Mouse (Mus musculus) frontal cortex, postnatal 36 days (tissue): Measurements from ENCODE around the gene Pde6d.
A peak's percentile ranks its signal among the peaks of the same experiment; 100 is the strongest.
"Not testable (repeated sequence)": the region's sequence is repeated elsewhere in the genome, so short reads cannot be mapped to it uniquely, and the experiment has no call there.

Experiments
- DNase-seq, 2 experiments: peaks; one replicate each; pipeline ENCODE4 v3.0.0; 2022; ENCODE audit warnings: low spot score in 2 of 2

Gene Pde6d

DNA sequence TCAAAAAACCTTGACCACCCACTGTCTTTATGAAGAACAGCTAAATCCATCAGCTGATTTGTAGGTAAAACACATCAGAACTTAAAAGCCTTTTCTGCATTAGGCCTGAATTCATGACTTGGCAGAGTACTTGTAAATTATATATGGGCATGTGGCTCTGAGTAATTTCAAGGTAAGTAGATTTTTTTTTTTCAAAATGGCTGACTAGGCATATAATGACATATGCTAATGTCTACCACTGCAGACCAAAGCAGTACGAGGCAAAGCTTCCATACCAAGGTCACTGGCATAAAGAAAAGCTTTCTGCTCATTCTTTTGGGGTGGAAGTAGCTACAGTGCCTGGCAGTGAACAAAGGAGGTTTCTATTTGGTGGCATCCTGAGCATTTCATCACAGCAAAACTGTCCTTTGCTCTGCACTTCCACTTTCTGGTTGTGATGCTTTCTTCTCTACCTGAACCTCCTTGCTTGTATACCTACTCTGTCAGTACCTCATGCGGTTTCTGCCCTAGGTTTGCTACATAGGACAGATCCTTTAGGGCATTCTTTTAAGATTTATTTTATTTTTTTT is 13.1 kb downstream of the Pde6d start:
- no peak for DNase-seq

DNA sequence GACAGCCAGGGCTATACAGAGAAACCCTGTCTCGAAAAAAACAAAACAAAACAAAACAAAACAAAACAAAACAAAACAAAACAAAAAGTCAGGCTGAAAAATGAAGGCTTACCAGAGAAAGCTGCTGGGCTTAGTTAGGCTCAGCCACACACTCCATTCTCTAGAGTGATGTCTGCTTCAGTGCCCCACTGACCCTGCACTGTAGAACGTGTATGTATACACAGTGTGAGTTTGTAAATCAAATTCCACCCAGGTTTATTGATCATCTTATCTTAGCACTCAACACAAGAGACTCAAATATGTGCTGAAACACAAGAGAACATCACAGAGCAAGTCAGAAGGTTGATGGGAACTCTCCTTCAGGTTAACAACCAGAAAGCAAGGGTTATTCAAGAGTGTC is 14.0 kb downstream of the Pde6d start:
- no peak for DNase-seq

DNA sequence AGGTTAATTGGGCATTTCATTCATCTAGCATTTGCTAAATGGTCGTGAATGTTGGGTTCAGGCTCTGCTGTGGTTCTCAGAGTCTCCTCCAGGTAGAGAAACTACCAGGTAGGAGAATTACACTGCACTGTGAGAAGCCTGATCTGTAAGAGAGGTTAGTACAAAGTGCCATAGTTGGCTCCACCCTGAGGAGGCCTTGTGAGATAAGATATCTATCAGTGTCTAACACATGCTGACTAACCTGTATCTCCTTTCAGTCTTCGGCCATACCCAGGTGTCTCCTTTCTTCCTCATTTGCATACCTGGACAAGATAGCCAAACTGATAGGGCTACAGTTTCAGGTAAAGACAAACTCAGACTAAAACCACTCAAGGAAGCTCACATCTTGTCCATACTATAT is 19.8 kb downstream of the Pde6d start:
- no peak for DNase-seq

DNA sequence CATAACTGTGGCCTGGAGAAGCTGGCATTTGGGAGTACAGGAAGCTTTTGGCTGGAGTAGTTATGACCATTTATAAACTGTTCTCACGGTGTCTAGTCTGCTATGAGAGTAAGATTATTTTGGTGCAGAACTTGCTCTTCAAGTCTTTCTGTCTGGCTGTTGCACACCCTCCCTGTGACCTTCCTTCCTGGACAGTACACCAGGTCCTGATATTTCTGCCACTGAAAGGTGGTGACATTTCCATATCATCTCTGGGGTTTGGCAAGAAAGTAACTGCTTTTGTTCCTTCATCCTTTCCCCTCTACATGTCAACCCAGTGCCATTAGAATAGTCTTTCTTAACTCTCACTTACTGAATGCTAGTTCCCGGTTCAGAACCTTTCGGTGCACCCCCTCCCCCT is 23.2 kb downstream of the Pde6d start:
- no peak for DNase-seq

DNA sequence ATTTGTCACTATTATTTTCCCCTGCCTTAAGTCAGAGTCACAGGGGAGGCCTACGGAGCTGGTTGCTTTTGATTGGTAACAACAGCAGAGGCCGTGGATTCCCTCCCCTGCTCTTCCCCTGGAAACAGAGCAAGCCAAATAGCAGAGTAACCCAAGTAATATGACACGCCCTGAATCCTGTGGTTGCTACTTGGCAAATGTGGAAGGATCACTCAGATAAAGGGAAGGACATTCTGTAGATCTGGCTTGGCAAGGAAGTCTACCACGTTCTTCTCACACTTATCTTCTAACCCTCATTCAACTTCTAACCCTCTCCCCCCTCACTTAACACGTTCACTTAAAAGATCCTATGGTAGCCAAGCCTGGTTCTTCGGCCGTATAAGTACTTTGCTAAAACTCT is 24.6 kb downstream of the Pde6d start:
- no peak for DNase-seq

DNA sequence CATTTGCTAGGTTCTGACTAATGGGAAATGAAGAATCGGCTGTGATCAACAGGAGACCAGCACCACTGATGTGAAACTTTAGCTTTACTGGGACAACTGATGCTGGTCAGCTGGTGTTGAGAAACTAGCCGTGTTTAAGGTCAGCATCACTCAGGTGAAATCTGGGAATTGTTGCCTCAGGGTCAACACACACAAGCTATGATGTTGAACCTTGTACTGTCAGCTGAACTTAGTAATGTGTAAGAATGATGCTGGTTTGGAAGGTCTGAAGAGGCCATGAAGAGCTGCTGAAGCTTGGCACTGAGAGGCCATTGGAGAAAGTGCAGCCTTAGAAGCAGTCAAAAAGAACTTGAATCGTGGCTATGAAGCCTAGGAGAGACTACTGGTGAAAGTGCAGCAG is 26.8 kb downstream of the Pde6d start:
- DNase-seq, result no peak

DNA sequence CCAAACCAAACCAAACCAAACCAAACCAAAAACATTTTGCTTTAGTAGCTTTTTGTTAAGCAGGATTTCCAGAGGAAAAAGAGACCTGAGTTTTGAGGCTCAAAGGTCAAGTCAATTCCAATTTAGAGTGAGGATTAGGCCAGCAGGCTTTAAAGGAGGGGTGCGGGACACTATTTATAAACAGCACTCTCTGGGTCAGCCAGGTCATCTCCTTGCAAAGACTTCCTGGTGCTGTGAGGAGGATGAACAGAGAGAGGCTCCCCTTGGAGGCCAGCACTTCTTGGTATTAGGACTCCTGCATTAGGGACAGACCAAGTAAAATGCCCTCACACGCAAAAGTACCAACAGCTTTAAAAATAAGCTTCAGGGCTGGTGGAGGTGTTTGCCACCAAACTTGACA is 30.6 kb downstream of the Pde6d start:
- no peak for DNase-seq

DNA sequence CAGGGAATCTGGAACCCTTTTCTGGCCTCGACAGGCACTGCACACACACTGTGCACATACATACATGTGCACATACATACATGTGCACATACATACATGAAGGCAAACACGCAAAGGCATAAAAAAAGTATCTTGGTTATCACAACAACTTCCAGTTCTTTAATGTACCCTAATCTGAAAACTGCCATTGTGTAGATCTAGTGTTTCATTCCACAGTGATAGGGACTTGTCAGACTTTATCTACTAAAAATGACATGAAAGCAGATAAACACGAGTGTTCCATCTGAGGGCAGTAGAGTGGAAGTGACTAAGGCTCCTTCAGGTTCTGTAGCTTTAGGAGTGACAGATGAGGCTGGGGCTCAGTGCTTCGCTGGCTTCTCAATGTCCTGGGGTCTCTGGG is 31.1 kb downstream of the Pde6d start:
- no peak for DNase-seq

DNA sequence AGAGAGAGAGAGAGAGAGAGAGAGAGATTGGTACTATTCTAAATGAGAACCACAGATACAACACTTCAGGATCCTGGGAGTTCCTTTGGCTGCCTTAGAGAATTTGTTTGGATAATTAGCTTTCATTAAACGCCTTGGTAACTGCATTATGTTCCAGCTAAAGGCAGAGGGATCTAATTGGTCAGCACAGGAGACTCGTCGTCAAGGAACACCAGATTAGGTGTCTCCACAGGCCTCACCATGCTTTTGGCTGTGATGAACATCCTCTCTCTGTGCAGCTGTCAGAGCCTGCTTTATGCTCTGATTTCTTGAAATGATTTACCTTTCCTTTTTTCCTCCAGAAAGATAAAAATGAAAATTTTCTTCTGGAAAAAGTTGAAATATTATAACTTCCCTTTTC is 35.6 kb downstream of the Pde6d start:
- no peak for DNase-seq

DNA sequence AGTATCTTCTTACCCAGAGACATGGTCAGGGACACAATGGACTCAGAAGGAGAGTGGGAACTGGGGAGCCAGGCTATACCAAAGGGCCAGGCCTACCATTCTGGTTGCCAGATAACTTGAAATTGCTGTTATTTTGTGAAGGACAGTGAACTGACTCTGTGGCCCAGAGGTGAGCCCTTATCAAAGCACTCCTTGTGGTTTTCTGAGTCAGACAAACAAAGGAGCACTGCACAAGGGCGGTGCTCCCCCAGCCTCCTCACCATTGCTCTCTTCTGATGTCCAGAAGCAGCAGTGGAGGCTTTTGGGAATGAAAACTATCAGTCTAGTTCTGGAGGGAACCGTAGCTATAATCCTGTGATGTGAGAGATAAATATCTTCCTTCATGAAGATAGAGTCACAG is 39.8 kb downstream of the Pde6d start:
- no peak for DNase-seq

DNA sequence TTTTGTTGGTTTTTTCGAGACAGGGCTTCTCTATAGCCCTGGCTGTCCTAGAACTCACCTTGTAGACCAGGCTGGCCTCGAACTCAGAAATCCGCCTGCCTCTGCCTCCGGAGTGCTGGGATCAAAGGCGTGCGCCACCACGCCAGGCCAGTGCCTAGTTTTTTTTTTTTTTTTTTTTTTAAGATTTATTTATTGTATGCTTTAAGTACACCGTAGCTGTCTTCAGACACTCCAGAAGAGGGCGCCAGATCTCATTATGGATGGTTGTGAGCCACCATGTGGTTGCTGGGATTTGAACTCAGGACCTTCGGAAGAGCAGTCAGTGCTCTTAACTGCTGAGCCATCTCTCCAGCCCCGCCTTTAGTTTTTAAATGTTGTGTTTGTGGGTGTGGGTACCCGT is 42.8 kb downstream of the Pde6d start:
- not testable (repeated sequence) for DNase-seq

DNA sequence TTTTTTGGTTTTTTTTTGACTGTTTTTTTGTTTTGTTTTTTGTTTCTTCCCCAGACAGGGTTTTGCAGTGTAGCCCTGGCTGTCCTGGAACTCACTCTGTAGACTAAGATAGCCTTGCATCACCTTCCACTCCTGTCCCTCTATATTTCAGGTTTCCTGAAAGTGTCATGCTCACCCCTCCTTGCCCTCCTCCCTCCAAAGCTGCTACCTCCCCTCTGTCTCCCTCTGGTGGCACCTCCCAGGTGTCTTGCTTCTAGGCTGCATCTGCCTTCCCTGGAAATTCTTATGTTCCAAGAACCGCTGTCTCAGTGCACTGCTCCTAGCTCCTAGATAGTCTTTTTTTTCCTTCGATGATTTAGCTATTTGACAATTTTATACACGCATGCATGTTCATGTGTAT is 44.0 kb downstream of the Pde6d start:
- DNase-seq, result no peak

DNA sequence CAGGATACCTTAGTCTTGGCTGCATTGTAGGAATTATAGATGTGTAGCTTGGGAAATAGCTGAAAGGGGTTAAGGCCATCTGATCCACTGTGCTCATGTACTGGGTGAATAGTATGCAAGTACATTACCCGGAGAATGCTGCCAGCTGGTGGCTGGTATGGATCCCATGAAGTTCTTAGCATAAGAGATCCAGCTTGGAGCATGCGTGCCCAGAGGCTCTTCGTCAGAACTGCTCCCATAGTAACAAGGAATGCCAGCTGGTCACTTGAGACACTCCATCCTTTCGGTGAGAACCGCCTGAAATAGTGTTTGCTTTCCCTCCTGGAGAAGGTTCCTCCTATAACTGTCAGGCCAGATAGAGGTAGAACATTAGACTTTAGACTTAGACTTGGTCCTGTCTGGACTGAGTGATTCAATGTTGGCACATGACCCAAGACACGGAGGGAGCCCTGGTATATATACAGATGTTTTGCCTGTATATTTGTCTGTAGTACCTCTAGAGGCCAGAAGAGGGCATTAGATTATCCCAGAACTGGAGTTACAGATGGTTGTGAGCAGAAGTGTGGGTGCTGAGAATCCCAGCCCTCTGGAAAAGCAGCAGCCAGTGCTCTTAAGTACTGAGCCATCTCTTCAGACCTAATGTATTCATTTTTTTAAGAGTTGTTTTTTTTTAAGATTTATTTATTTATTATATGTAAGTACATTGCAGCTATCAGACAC is 48.9 kb downstream of the Pde6d start:
- peak; percentile 26 to 73 for DNase-seq

DNA sequence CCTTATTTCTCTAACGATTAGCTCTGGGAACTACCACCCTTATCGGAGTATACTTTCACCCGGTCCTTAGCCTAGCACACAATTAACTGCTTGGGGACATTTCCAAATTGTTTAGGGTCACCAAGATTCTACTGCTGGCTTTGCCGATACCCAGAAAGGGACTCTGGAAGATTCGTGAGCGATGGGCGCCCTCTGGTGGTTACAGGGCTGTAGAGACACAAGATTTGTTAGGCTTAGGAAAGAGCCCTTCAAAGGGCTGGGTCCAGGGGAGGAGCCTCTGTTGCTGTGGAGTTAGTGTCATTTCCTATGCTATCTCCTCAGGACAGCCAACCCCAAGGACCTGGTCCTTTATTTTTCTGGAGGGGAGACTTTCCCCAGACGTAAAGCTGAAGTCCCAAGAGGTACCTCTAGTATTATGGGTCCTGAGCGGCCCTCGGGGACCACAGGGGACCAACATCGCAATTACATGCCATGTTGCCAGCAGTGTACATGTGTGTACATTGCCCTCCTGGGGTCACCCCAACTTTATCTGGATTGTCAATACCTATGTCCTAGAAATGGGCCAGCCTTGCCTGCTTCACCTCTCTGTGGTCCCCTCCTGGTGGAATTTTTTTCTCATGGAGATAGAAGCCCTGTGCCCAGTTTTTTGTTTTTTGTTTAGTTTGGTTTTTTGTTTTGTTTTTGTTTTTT is 49.9 kb downstream of the Pde6d start:
- peak; percentile 94 to 96 for DNase-seq

DNA sequence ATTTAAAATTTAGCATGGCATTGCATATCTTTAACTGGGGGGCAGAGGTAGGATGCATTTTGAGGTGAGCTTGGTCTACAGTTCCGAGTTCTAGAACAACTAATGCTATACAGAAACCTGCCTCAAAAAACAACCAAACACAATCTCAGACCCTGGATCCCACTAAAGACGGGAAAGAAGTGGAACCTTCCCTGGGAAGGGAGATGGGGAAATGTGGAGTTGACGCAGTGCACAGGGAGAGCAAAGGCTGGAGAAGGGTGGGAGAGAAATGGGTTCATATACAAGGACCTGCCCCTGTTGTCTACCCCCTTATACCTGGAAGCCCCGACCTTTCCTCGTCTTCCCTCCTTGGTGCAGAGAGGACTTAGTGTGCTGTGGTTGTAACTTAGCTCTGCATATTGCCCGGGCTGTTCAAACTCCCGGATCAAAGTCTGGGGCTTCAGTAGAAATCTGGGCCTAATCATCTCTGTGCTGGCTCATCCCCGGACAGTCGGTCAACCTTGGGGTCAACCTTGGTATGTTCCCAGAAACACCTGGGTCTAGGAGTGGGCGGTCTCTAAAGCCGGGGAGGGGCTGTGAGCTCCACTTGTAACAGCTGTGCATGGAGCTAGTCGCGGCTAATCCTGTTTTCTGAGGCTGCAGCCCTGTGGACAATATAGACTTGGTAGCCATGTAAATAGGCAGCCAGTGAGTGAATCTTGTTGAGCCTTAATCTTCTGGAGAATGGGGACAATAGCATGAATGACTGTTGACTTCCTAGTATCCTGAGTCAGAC is 50.7 kb downstream of the Pde6d start:
- DNase-seq, result no peak

DNA sequence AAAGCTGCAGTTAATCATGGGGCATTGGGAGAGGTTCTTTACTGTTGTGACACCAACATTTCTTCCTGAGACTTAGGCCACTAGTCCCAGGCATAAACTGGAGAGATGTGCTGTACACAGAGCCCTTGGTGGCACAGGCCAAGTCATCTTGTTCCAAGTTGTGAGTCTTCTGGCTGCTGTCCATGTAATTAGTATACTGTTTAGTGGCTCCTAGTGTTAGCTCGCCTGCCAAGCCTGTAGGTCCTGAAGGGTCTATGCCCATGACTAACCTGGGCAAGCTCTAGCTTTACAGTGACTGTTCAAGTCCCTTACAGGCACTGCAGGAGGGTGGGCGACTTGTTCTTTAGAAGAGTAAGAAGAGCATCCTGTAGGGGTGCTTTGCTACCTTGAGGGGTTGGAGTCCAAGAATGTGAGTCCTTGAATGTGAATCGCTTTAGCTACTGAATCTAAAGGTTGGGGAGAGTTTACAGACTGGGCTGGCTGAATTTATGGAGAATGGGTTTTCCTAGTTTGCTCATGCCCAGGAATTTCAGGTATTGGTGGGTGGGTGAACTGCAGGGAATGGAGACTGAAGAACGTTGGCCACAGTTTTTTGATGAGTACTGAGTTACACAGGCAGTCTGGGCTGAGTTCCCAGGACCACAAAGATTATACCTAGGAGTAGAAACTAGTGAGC is 51.4 kb downstream of the Pde6d start:
- no peak for DNase-seq

DNA sequence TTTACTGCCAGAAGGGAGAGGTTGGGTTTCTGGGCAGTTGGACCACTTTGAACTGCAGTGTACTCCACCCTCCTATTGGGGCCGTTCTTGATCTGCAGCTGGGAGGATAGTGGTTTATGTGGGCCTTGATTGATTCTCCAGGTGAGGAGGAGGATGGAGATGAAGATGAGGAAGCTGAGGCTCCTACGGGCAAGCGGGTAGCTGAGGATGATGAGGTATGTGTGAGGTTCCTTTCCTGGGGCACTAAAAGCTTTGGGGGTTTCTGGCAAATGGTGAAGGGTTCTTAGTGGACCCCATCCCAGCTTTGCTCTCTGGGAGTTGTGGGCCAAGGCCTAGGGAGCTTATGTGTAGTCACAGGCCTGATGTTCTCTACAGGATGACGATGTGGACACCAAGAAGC is 52.8 kb downstream of the Pde6d start:
- no peak for DNase-seq

DNA sequence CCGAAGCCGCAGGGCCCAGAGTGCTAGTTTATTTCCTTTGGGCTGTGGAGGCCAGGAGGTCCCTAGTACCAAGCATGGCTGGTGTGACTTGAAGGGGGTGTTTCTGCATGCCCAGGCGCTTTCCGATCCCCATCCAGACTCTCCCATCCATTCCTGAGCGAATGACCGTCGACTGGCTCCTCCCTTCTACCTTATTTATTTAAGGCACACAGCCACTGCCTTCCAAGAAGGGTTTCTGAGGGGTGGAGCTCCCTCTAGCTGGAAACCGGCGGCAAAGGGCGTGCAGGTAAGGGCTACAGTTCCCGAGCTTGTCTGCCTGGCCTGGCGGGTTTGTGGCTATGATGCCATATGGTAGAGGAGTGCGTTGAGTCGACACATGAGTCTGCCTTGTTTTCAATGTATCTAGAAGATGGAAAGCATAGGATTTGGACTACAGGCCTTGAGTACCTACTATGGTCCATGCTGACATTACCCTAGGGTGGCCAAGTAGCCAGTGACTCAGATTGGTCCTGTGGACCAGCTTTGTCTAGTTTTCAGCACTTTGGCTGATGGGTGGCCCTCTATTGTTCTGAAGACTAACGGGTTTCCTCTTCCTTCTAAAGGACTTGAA is 53.8 kb downstream of the Pde6d start:
- DNase-seq, result peak; percentile 64 to 68

DNA sequence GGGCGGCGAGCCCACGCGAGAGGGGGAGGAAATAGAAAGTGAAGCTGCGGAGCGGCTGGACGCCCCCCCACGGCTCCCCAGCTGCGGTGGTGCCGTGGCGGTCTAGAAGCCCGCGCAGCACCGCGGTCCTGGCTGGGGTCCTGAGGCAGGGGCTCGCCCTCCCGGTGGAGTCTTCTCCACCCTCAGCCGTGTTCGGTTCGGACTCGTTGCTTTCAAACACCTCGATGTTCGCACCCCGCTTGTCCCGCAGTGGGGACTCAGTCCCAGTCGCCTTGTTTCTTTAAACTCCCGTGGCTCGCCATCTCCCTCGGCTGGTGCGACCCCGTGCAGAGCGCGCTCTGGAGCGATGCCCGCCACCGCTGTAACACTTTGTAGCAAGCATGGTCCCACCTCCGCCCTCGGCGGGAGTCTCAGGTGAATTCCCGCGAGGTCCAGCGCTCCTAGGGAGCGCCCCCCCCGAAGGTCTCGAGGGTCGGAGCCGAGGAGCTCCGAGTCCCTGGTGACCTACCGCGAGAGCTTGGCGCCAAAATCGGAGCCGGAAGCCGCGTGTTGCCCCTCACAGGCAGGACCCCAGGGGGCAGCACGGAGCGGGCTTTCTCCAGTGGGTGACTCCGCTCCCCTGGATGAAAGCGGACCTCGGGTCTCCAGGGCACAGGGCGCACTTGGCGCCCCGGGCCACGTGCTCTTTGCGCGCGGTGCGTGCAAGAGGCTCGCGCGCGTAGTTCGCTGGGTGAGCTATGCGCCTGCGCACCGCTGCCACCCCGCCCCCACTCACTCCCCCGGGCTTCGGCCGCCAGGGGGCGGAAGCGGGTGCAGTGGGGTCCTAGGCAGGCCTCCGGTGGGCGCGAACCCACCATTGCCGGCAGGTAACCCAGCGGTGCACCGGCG is 54.6 kb downstream of the Pde6d start:
- peak; percentile 95 for DNase-seq

DNA sequence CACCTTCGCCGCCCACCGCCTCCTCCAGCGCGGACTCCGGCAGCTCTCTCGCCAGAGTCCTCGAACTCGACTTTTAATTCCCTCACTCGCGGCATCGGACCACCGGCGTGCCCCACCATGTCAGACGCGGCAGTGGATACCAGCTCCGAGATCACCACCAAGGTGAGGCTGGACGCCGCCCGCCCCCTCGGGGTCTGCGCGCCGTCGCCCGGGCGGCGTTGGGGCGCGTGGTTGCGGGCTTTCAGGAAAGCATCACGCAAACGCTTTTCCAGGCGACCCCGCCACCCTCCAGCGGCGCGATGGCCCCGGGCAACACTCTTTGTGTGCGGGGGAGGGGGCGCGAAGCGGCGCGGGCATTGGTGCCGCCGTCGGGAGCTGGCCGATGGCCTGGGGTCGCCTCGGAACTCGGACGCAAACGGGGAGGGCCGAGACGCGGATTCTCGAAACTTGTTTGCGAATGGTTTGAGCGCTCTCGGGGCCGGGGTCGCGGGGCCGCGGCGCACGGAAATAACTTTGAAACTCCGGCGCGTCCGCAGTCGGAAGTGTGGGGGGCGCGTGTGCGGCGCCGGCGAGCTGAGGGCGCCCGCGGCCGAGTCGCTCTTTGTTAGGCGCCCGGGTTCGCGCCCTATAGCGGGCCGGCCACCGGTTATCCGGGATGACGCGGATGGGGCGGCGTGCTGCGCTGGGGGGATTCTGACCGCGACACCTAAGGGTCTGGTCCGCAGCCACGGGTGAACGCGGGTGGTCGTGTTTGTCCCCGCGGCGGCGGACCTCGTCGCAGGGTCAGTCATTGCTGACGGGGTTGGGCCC is 55.4 kb downstream of the Pde6d start:
- DNase-seq, result no peak
